Mouse (Mus musculus): Measurements from ENCODE around the gene Nelfb. TPM values are rescaled to one million over a fixed set of nuclear protein-coding genes. Genes with fewer than 3 reads are reported as not detected.

Nelfb gene
- total RNA-seq (2023) = 10 to 100 TPM; 54.4 to 55.1 TPM

DNA sequence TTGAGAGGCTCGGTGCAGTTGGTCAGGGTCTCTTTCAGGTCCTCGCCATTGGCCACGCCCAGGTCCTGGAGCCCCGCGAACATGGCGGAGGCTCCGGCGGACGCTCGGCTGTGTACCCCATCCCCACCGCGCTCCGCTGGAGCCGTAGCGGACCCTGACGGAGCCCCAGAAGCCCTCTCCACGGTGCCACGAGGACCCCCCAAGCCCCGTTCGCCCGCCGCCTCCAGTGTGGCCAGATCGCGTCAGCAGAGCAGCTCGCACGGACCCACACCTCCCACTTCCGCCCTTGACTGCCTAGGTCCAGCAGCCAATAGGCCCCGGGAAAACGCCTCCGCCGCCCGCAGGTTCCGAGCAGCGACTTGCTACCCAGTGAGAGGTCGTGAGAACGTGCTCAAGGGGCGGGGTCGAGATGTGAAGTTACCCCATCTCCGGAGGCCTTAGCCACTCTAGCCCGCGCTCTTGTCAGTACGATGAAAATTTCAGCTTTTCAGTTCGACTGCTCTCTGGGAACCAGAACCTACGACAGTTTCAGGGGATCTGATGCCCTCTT, at the start of gene Nelfb:
Gene Nelfb, minus strand, starts transcription at position 369 of the 550 bp plus-strand sequence.

DNA sequence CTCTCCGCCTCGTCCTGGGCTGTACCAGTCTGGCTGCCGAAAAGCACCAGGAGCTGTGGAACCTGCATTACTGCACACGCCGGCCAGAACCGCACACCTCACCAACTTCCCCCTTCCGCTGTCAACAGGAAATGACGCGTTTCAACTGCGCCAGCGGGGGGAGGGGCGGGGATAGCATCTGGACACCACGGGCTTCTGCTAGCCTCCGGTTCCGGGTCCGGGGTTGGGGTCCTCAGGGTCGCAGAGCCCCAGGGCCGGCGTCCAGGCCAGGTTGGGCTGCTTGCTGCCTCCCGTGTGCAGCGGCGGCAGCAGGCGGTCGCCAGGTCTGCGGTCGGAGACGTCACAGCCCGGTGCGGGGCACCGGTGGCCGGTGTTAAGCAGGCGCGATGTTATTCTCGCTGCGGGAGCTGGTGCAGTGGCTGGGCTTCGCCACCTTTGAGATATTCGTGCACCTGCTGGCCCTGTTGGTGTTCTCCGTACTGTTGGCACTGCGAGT, 44.0 kb upstream of the Nelfb start, which contains the start of gene Tmem203:
Gene Tmem203, plus strand, starts transcription at position 156 of the 496 bp plus-strand sequence.

DNA sequence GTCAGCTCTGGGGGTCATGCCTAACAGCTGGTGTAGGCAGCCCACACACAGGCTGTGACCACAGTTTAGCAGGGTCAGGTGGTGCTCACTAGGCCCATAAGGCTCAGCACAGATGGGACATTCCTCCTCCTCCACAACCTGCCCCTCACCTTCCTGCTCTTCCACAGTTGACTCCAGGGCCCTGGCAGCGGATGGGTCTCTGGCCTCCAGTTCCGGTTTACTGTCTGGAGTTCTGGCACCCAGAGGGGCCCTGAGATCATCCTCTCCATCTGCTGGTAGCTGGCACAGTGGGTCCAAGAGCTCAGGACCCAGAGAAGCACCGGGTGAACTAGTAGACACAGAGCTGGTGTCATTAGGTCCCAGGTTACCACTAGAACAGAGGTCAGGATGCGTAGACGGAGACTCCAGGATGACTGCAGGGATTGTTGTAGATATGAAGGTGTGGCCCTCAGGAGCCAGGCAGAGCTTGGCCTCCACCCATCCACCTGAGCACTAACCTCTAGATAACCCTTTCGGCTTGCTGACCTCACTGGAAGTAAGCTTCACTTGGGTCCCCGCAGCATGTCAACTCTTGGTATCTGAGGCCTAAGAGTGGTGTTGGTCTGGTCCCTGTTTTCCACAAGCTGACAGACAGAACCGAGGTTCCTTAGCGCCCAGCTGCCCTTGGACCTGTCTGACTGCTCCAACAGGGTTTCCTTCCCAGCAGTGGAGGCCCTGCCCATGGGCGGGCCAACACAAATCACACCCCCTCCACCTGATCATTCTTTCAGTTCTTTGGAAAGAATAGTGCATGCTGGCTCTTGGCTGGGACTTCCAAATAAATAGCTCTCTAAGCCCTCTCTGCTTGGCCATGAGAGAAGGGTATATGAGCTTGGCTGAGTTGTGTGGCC, 35.1 kb upstream of the Nelfb start, which contains the start of gene AL732309.1:
Gene AL732309.1, minus strand, starts transcription at position 681 of the 890 bp plus-strand sequence.

DNA sequence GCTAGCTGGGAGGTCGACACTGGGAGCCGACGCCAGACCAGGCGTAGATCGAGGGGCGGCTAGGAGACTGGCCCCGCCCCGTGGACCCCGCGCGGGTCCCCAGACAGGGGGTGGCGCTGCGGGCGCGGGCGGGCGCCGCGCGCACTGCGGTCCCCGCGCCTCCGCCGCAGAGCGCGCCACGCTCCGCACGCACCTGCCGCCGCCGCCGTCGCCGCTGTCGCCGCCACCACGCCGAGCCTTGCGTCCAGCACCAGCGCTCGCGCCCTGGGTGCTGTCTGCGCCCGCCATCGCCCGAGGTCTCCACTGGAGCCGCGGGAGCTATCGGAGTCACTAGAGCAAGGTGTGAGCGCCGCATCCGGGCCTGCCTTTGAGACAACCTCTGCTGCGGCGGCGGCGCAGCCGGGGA, 30.8 kb upstream of the Nelfb start, which contains the start of the genes Rnf208 and Cysrt1:
Gene Rnf208, plus strand, starts transcription at position 155 of the 406 bp plus-strand sequence.
Gene Cysrt1, minus strand, starts transcription at position 352 of the 406 bp plus-strand sequence.

DNA sequence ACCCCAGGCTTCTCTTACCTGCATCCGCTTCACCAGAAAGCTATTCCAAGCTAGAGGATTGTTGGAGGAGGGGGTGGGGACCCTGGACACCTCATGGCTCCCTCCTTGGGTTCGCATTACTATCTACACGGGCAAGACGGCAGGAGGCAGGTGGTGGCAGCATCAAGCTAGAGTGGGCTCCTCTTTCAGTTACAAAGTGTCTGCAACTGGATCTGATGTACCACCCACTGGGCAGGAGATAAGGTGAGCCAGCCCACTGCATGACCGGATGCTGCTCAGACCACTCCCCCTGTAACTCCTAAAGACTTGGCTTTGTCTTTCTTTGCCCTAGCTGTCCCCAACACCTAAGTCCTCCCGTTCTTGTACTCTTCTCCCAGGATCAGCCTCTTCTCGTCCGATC, 25.3 kb upstream of the Nelfb start, which contains the start of gene Rnf224:
Gene Rnf224, minus strand, starts transcription at position 174 of the 400 bp plus-strand sequence.

DNA sequence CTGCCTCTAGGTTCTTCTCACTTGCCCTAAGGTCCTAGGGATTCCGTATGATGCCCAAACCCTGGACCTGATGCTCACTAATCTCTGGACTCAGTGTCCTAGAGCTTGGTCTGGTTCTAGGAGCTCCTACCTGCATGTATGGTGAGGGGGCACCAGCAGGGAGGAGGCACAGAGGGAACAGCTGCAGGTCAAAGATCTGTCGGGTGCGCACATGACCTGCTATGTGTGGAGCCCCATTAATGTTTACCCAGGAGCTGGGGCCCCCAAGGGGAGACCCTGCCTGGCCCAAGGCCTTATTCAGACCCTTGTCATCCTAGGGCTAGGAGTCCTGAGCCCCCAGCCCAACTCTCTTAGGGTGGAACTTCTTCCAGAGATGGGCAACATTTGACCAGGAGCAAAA, 22.8 kb upstream of the Nelfb start, which contains the start of gene Slc34a3:
Gene Slc34a3, minus strand, starts transcription at position 315 of the 400 bp plus-strand sequence.

DNA sequence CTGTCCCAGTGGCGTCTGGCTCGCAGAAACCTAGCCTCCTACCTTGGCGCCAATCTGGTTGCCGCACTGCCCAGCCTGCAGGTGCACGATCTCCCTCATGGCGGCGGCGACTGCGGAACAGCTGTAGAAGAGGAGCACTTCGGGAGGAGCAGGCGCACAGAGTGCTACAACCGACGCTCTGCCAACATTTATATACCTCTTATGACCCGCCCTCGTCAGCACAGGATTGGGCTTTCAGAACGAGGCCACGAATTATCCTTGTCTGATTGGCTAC, 13.1 kb upstream of the Nelfb start, which contains the start of gene Tubb4b:
Gene Tubb4b, minus strand, starts transcription at position 211 of the 274 bp plus-strand sequence.

DNA sequence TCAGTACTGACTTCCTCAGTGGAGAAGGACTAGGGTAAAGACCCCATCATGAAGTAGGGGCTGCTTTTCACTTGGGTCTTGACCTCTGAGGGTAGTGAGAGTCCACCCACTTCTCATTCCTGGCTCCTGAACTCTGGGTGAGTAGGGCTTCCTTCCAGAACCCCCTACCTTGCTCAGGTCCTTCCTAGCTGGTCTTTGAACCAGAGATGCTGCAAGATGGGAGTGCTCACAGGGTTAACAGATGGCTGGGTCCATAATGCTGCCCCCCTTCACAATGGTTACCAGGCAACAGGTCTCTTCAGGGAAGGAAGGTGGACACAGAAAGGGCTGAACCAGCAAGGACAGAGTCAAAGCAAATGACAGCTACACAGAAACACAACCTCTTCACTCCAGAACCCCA, 7.2 kb upstream of the Nelfb start, which contains the start of gene Fam166a:
Gene Fam166a, plus strand, starts transcription at position 301 of the 400 bp plus-strand sequence.

DNA sequence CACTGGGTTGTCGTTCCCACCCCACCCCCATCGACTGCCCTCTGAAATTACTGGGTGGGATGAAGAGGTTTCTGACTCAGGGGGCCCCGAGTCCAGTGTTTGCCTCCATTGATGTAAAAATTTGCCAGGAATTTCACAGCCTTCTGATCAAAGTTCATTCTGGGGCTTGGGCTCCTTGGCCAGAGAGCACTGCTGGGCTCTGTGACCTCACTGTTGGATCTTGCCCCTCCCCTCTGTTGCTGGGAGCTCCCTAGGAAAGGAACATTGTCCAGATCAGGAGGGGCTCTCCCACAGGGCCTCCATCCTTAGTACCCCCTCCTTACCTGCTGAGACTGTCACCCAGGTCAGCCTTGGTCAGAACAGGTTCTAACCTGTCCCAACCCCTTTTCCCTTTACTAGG, 3.2 kb upstream of the Nelfb start, which contains the start of gene Stpg3:
Gene Stpg3, minus strand, starts transcription at position 194 of the 400 bp plus-strand sequence.

DNA sequence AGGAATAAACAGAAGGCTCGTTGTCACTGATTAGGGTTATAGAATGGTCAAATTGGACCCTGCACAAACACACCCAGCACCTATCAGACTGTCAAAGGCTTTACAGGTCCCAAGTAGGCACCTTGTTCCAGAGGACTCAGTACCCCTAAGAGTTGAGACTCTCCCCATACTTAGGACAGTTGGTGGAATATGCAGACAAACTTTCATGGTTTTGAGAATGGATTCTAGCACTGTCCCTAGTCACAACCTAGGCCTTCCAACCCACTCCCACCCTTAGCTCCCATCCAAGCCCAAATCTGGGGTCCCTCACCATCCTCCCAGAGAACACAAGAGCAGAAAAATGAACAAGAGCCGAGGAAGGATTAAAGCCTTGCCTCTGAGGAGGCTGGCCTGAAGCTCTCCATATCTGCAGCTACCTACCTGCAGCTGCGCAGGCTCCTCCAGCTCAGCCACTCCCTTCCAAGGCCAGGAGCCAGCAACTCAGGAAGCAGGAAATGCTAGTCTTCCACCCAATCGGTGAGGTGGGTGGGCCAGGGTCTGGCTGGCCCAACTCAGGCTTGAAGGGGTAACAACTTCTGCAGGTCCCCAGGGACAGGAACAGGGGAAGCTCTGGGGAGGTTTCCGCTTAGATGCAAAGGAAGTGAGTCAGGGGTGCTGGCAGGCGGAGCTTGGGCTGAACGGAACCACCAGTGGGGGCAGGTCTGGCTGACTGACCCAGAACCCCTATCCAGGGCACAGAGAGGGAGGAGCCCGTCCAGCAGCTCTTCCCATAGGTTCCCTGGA, 14.9 kb downstream of the Nelfb start, which contains the start of gene Tor4a:
Gene Tor4a, minus strand, starts transcription at position 715 of the 783 bp plus-strand sequence.

DNA sequence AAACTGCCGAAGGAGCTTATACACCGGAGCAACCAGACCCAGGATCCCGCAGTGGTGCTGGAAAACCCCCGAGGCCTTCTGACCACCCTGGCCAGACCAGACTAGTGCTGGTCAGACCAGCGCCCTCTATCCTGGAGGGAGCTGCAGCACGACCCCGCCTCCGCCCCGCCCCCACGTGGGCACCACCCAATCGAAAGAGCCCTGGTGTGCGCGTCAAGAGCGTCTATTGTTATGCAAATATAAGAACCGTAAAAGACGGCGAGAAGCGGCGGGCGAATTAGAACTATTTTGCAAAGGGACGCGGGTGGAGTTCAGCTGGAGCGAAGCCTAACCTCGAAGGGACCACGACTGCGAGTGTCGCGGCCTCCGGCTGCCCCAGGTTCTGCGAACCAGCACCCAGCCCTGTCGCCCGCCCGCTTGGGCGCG, 30.8 kb downstream of the Nelfb start, which contains the start of gene Nrarp:
Gene Nrarp, plus strand, starts transcription at position 281 of the 426 bp plus-strand sequence.

Other genes starting within 250 kb of the Nelfb start
- gene Dph7, start 249.1 kb downstream of the Nelfb start, total RNA-seq (2023) = 1 to 10 TPM; 4.1 to 6.6 TPM
- 10 to 100 TPM; 21.1 to 21.2 TPM for gene Mrpl41, start 236.4 kb downstream of the Nelfb start, total RNA-seq (2023)
- gene Pnpla7, start 235.5 kb downstream of the Nelfb start, total RNA-seq (2023) = 100 to 1,000 TPM; 167 to 204 TPM
- gene Nsmf, start 157.1 kb downstream of the Nelfb start, total RNA-seq (2023) = 10 to 100 TPM; 12.8 to 16.5 TPM
- not detected for gene Entpd8, start 131.2 kb downstream of the Nelfb start, total RNA-seq (2023)
- not detected for gene Noxa1, start 116.3 kb downstream of the Nelfb start, total RNA-seq (2023)
- 1 to 10 TPM in 1 of 2 experiments, under 1 TPM in 1; 0.86 to 1.8 TPM for gene Nrarp, start 30.7 kb downstream of the Nelfb start, total RNA-seq (2023)
- gene Tor4a, start 14.6 kb downstream of the Nelfb start, total RNA-seq (2023) = 10 to 100 TPM; 40.2 to 43.9 TPM
- gene Stpg3, start 3.1 kb upstream of the Nelfb start, total RNA-seq (2023) = under 1 TPM in 1 of 2 experiments, not detected in 1; 0.44 TPM
- gene Fam166a, start 7.3 kb upstream of the Nelfb start, total RNA-seq (2023) = not detected
- gene Tubb4b, start 13.2 kb upstream of the Nelfb start, total RNA-seq (2023) = 100 to 1,000 TPM; 295 to 367 TPM
- gene Slc34a3, start 22.9 kb upstream of the Nelfb start, total RNA-seq (2023) = not detected
- not detected for gene Rnf224, start 25.3 kb upstream of the Nelfb start, total RNA-seq (2023)
- gene Rnf208, start 30.8 kb upstream of the Nelfb start, total RNA-seq (2023) = under 1 TPM in 1 of 2 experiments, not detected in 1; 0.55 TPM
- gene Cysrt1, start 31.0 kb upstream of the Nelfb start, total RNA-seq (2023) = not detected
- gene AL732309.1, start 35.4 kb upstream of the Nelfb start, total RNA-seq (2023) = 1 to 10 TPM; 1.2 to 3.4 TPM
- gene Tmem203, start 44.0 kb upstream of the Nelfb start, total RNA-seq (2023) = 10 to 100 TPM; 16.7 to 17.8 TPM
- gene Tprn, start 51.1 kb upstream of the Nelfb start, total RNA-seq (2023) = 10 to 100 TPM in 1 of 2 experiments, 1 to 10 TPM in 1; 9.3 to 13.0 TPM
- 10 to 100 TPM; 65.3 to 70.3 TPM for gene Ssna1, start 60.9 kb upstream of the Nelfb start, total RNA-seq (2023)
- gene Anapc2, start 61.0 kb upstream of the Nelfb start, total RNA-seq (2023) = 10 to 100 TPM; 67.8 to 79.9 TPM
- gene Tmem210, start 76.7 kb upstream of the Nelfb start, total RNA-seq (2023) = not detected
- not detected for gene Lrrc26, start 78.4 kb upstream of the Nelfb start, total RNA-seq (2023)
- gene Grin1, start 107.7 kb upstream of the Nelfb start, total RNA-seq (2023) = not detected
- 10 to 100 TPM; 35.1 to 42.7 TPM for gene Man1b1, start 120.8 kb upstream of the Nelfb start, total RNA-seq (2023)
- gene Dpp7, start 144.9 kb upstream of the Nelfb start, total RNA-seq (2023) = 10 to 100 TPM; 13.4 to 14.6 TPM
- 10 to 100 TPM; 24.1 to 29.2 TPM for gene Uap1l1, start 154.2 kb upstream of the Nelfb start, total RNA-seq (2023)
- 10 to 100 TPM in 1 of 2 experiments, 1 to 10 TPM in 1; 9.8 to 12.2 TPM for gene Sapcd2, start 160.8 kb upstream of the Nelfb start, total RNA-seq (2023)
- gene Entpd2, start 184.4 kb upstream of the Nelfb start, total RNA-seq (2023) = not detected
- 1 to 10 TPM in 1 of 2 experiments, not detected in 1; 1.0 TPM for gene Npdc1, start 187.9 kb upstream of the Nelfb start, total RNA-seq (2023)
- 10 to 100 TPM; 20.7 to 24.1 TPM for gene Fut7, start 211.8 kb upstream of the Nelfb start, total RNA-seq (2023)
- gene Abca2, start 217.2 kb upstream of the Nelfb start, total RNA-seq (2023) = 10 to 100 TPM; 21.7 to 22.3 TPM
- gene Clic3, start 245.3 kb upstream of the Nelfb start, total RNA-seq (2023) = not detected
- gene Paxx, start 249.6 kb upstream of the Nelfb start, total RNA-seq (2023) = 10 to 100 TPM; 47.2 to 49.2 TPM

Data from neutrophil, adult 83 days (primary cell).